Mouse (Mus musculus) adrenal gland, postnatal 25 days (tissue): ENCODE results near the gene Krt32. TPM values are rescaled to one million over a fixed set of nuclear protein-coding genes. Genes with fewer than 3 reads are reported as not detected.
A peak's percentile ranks its signal among the peaks of the same experiment; 100 is the strongest.

ENCODE experiments used
- DNase-seq: peaks from one replicate; pipeline ENCODE4 v3.0.0; 2021; ENCODE audit warnings: mixed read lengths
- long read RNA-seq: library from polyadenylated mRNA; stranded (forward); transcript quantifications from one replicate; pipeline ENCODE4 v2.0.0, GENCODE M21; 2021
- total RNA-seq: library from RNA; stranded (reverse); gene quantifications from 2 replicates; pipeline ENCODE4 v1.2.3, GENCODE M21; 2021

Krt32 gene
- total RNA-seq: not detected in 2 replicates
- long read RNA-seq: 0 reads

DNA sequence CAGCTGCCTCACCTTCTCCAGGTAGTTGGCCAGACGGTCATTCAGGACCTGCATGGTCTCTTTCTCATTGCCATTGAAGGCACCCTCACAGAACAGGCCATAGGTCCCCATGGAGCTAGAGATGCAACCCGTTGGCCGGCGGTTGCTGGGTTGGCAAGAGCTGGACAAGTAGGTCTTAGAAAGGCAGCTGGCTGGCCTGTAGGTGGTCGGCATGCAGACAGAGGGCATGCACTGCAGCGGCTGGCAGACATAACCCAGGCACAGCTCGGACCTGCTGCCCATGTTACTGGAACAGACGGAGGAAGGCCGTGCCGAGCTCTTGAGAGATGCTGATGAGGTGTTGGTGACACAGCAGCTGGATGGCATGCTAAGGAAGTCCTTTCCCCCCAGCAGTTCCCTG, at the start of gene Krt32:
Gene Krt32 (minus strand): TSS at position 366 of the 400 bp plus-strand sequence.
- DNase-seq: no peak

DNA sequence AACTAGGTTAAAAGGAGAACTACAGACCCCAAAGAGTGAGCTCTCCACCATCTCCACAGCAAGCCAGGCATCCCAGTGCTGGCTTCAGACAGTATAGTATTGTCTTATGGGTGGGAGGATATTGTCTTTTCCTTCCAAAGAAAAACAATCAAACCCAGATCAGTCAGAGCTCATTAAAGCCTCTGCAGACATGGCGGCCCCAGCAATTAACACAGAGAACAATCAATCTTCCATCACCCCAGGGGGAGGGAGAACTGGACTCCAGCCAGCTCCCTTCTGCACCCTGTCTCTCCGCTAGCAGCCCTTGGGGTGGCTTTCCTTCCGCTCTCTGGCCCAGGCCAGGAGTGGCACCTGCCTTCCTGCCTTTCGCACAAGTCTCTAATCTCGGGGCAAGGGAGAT, 49.7 kb upstream of the Krt32 start:
- DNase-seq: no peak

DNA sequence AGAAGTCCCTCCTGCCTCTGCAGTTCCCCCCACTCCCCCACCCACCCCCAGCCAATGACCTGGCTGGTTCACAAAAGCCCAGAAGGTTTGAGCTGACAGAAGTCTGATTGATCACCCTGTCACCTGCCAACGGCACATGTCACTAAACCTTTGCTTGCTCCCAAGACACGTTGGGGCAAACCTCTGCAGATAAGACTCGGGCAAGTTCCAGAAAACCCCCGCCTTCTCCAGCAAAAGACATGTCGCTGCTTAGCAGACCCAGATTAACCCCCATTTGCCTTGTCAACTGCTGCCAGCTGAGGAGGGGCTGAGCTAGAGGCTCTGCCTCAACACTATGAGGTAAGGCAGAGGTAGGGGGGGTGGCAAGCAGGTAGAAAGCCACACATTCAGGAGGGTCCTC, 48.5 kb upstream of the Krt32 start:
- DNase-seq: no peak

- no peak for DNase-seq
These were observed 47.7 kb upstream of the Krt32 start, which contains the start of gene Krt15 for GRCm38 (mm10) chr11:100135731-100136130. Gene Krt15, minus strand, starts transcription at chr11:100135928.

DNA sequence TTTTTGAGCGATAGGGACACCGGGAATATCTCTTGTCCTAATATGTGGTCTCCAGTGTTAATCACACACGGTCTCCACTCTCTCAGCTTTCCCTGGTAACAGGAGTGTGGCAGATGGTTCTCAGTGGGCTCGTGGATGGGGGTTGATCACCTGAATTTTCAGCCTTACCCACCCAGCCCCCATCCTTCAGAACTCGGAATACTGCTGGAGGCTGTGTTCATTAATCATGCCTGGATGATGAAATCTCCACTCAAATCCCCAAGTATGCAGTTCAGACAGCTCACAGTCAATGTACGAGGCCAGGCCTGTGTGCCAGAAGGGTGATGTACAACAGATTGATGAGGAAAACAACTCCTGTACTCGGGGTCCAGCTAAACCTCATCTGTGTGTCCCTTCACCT, 36.9 kb upstream of the Krt32 start:
- no peak for DNase-seq

DNA sequence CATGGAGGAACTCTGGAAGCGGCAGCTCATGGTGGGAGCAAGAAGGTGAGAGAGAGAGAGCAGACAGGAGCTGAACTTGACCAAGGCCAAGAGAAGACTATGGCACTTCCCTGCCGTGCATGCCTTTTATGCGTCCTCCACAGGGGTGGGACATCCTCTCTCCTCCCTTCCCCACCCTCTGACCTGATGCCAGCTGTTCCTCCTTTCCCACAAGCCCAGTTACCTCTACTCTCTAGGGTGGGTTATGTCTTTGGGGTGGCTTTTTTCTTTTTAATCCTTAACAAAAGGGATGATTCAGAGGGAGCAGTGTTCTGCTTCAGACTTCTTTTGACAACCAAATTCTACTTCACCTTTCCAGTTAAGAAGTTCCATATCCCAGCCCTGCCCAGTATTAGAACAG, 33.4 kb upstream of the Krt32 start, which contains the start of gene Krt13:
Gene Krt13 (minus strand): TSS at position 101 of the 400 bp plus-strand sequence.
- no peak for DNase-seq

GRCm38 (mm10) chr11:100120331-100120730, 32.3 kb upstream of the Krt32 start:
- no peak for DNase-seq

GRCm38 (mm10) chr11:100113742-100114029, 25.7 kb upstream of the Krt32 start:
- peak; percentile 43 for DNase-seq

GRCm38 (mm10) chr11:100112935-100113741, 25.1 kb upstream of the Krt32 start:
- DNase-seq: no peak

- DNase-seq: no peak
These were observed 17.6 kb upstream of the Krt32 start, which contains the start of gene Krt36 for GRCm38 (mm10) chr11:100105576-100106122. Gene Krt36, minus strand, starts transcription at chr11:100105626.

- DNase-seq: no peak
These were observed 14.8 kb upstream of the Krt32 start for GRCm38 (mm10) chr11:100102693-100103429.

DNA sequence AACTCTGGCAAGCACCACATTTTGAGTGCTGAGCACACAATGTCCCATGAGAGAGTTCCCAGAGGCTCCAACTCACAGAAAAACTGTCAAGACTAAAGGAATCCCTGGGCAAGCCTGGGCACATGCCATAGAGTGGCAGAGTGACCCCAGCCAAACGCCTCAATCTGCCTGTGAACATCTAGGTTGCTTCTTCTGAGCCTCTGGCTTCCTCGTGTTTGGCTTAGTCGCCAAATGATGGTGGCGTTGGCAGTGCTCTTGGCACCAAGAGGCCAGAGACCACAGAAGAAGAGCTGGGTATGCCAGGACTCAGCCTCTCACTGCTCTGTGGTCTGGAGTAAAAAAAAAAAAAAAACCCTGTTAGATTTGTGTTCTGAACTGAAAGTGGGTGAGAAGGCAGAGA, 12.4 kb upstream of the Krt32 start:
- no peak for DNase-seq

DNA sequence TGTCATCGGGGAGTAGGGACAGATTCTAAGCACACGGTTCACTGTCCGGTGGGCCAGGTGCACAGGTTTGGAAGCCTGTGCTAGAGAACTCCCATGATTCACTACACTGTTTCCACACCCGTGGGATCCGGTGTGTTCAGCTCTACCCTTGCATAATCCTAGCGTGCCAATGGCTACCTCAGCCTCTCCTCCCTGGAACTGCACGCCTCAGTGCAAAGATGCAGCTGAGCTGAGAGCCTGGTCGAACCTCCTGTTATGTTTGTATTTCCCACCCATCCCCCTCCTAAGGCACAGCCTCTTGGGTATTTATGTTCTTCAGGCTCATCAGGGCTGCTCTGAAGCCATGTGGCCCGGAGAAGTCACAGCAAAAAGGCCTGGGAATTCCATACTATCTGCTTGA, 9.8 kb upstream of the Krt32 start:
- no peak for DNase-seq

DNA sequence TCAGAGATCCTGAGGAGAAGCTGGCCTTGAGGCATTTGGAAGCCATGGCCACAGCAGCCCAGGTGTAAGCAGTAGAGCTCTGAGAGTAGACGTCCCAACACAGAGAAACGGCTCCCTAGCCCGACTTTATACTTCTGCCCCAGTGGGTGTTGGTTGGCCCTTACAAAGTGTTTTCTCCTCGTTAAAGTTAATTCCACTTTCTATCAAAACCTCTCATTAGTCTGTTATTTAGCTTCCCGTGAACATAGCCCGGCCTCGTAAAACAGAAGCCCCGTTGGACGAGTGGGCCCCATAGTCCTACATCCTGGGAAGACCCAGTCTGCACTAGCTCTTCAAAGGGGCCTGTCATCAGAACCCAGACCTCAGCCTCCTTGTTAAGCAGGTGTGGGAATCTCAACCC, 8.1 kb upstream of the Krt32 start, which contains the start of gene Krt35:
Gene Krt35 (minus strand): TSS at position 101 of the 400 bp plus-strand sequence.
- no peak for DNase-seq

DNA sequence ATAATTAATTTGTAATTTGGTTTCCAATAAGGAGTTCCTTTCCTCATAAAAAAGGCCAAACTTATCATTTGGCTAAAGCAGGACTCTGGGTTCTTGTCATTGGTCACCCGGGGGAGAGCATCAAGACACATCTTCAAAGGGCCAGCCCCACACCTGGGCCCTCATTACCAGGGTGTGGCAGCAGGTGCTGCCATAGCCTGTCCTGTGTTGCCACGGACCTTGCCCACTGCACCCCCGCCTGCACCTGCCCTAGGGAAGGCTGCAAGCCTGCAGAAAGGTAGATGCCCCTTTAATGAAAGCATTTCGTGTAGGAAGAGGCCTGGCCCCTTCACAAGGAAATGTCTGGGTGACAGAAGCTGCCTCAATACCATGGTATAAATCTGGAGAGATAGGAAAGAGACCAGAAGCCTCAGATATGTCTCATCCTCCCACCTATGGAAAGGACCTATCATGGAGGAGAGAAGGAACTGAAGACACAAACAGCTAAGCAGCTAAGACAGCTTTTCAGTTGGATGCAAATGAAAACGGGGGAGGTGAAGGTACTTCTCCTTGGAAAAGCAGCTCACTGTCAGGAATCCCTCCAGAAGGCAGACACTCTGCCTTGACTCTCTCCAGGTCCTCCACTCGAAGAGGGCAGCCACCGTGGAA, 476 bp upstream of the Krt32 start:
- DNase-seq: no peak

DNA sequence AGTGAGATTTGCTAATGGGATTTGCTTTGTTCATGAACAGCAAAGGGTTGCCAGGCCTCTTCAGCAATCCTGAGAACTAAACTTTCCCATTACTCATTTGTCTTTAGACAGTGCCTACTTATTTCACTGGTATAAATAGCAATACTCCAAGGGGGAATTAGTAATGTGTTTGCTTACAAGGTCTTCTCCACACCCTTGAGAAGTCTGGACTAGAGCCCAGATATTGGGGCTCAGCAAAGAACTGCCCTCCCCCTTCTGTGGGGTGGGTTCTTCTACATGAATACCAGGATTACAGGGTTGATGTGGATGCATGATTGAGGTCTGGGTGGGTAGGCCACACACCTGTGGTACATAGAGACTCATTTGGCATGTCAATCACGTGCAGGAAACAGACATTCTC, 14.2 kb downstream of the Krt32 start:
- no peak for DNase-seq

GRCm38 (mm10) chr11:100067293-100068036, 20.6 kb downstream of the Krt32 start:
- no peak for DNase-seq

DNA sequence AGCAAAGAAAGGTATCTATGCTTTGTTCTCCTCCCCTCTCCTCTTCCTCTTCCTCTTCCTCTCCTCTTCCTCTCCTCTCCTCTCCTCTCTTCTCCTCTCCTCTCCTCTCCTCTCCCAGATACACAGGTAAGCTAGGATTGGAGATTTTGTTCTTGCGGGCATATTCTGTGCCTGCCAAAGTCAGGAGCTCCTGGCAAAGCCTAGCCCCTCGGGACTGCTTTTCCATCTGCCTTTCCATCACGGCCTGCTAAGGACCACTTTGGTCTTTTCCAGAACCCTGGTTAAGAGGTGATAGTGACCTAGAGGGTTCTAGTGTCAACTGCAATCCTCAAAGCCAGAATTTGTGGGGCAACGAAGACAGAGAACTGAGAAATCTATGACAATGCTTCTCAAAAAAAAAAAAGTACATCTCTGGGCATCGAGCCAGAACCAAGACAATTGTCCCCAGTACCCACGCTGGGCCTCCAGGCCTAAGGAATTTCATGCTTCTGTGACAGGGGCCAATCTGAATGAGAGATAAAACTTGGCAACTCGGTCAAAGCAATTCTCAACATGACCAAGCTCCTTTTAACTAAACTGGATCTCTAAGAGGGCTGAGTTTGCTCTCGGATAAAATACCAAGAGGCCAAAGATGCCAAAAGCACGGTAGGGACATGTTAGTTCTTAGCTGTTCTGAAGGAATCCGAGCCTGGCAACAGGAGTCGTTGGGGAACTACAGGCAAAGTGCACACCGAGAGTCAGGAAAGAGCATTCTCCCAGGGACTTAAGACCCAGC, 21.6 kb downstream of the Krt32 start:
- no peak for DNase-seq

DNA sequence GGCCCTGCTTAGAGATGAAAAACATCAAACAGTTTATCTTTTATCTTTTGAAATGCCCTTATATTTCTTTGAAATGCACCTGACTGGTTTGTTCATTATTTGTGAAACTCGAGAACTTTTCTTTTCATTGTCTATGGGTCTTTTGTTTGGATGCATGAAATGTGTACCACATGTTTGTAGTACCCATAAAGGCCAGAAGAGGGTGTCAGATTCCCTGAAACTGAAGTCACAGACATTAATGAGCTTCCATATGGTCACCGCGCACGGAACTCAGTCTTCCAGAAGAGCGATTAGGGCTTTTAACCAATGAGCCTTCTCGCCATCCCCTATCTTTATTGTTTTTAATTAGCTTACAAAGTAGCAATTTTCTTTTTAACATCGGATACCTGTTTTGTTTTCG, 29.2 kb downstream of the Krt32 start:
- DNase-seq: no peak

- DNase-seq: no peak
These were observed 32.1 kb downstream of the Krt32 start for GRCm38 (mm10) chr11:100055686-100056655.
